Mouse (Mus musculus) gastrocnemius, postnatal 36 days (tissue): ENCODE data around the gene Enox1. TPM values are rescaled to one million over a fixed set of nuclear protein-coding genes. Genes with fewer than 3 reads are reported as not detected.

Experiments used
- DNase-seq, 2 experiments: peaks; one replicate each; pipeline ENCODE4 v3.0.0; 2022
- intact Hi-C: fragments of 180-260 bp; cut with DNase I; formaldehyde crosslinking; loops from one replicate; pipeline ENCODE4 v1.15.1; 2025
- total RNA-seq, 2 experiments: library from RNA; stranded (reverse); gene quantifications; 2 replicates each; pipeline ENCODE4 v1.2.3; 2021

Gene Enox1
- total RNA-seq, 2 experiments from 2014 or later = 0.57 to 0.89 TPM

DNA sequence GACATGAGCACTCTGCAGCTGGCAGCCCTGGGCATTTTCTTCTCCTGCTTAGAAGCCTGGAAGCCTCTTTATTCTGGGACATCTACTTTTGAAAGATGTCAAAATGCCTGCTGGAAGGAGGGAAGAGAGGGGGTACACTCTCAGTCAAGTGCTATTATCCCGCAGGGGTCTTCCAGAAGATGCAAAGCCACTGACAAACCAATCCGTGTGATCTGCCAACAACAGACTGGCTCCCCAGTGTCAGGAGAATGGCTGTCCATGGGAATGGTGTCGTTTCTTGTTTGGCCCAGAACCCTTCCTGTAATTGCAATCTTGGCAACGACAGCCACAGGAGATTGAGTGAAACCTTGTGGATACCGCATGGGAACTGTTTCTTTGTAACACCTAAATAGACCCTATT lies 390.8 kb downstream of the Enox1 start:
- DNase-seq = no peak
- intact Hi-C loops = no loop called here

DNA sequence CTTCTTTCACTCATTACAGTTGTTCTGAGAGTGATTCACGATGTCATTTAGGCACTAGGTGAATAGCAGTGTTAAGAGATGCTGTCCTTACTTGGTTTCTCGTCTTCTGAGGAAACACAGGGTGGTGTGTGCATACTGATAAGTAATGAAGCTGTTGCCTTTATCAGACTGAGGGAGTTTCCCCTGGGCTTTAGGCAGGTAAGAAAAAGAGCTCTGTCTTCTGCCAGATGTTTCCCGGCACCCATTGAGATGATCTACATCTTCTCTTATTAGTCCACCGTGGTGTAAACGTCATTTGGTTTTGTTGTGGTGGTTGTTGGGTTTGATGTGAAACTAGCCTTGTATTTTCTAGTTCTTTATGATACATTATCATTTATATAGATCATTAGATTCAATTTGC lies 392.4 kb downstream of the Enox1 start:
- intact Hi-C loops = no loop called here
- DNase-seq = no peak

DNA sequence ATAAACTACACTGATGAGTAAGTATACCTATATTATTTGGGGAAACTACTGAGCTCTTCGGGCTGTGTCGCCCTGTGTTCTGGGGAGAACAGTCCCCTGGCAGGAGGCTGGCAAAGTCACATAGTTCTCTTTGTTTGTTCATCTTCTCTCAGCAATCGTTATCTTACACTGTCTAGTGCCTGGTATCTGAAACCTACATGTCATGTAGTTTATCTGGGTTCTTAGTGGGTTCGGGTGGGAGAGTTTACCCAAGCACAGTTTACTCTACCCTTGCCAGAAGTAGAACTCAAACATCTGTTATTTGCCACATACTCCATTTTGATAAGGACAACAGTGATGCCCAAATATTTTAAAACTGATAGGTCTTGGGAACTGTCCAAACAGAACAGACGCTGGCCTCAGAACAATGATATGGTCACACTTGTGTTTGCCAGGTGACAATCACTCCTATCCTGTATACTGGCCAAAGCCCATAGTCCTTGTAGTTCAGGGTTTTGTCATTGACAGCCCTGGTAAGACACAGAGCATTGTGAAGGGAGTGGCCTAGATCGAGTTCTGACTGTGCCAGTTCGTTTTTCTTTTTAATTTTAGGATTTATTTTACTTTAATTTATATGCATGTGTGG lies 401.0 kb downstream of the Enox1 start:
- intact Hi-C loops = no loop called here
- no peak for DNase-seq

DNA sequence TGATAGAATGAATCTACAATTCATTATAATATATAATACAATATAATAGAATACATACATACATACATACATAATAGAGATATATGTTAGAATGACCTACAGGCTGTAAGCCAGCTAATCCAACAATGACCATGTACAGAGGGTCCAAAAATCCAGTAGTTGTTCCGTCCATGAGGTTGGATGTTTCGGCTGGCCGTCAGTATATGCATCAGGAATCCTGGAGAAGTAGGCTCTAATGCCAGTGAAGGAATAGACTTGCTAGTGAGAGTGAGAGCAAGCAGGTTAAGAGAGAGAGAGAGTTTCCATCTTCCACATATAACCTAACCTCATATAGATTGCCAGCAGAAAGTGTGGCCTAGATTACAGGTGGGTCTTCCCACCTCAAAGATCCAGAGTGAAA lies 402.3 kb downstream of the Enox1 start:
- intact Hi-C loops = no loop called here
- no peak for DNase-seq

DNA sequence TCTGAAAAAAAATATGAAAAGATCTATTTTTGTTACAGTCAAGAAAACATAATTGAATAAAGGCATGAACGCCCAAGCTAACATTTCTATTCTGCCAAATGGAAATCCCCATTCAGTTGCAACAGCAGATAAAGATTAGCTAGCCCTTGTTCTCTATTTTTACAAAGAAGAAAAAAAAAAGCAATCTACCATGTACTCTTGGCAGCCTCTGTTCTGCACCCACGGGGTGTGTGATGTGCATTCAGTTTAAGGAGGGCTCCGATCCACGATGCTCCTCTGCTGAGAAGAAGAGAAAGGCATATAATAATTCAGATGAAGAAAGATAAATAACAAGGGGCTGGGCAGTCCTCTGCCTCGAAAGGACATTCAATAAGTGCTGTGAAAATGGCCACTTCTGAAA lies 403.2 kb downstream of the Enox1 start:
- intact Hi-C loops = no loop called here
- no peak for DNase-seq

DNA sequence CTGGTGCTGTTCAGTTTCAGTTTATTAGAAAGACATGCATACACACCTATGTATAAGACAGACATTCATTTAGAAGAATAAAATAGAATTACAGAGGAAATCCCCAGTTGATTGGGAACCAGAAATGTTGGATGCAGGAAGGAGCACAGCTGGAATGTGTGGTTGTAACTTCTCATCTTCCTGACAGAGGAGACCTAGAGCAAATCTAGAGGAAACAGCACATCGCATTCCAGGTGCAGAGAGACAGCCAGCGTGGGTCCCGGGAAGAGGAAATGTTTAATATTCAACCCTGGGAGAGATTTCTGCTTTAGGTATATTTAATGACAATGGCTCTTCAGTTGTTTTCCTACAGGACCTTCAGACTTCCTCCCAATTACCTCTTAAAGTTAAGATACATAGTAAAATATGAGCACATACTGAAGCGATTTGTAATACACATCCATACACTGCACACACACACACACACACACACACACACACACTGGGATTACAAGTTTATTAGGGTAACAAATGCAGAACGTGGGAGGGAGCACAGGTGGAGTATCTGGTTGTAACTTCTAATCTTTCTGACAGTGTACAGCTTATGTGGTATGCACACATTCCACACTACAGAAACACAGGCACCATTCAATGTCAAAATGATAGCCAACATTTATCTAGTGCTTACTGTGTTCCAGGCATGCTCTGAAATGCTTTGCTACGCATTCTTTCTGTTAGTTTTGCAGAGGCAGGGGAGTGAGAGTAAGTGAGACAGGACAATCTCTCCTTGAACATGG lies 405.4 kb downstream of the Enox1 start:
- intact Hi-C loops = no loop called here
- no peak for DNase-seq

DNA sequence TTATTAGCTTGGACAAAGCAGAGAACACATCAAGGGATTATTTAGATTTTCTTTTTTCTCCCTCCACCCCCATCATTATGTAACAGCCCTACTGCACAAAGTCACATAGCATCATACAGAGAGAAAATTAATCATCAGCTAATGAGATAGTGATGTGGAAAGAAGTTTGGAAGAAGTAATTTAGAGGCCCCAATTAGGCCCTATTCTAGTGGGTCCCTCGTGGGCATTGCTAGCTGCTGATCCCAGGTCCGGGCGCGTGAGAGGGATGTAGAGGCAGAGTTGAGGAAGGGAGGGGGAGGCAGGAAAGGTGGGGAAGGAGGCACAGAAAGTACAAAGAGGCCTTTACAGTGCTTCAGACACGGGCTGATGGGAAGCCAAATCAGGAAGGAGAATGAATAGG lies 407.4 kb downstream of the Enox1 start:
- intact Hi-C loops = no loop called here
- DNase-seq = no peak

DNA sequence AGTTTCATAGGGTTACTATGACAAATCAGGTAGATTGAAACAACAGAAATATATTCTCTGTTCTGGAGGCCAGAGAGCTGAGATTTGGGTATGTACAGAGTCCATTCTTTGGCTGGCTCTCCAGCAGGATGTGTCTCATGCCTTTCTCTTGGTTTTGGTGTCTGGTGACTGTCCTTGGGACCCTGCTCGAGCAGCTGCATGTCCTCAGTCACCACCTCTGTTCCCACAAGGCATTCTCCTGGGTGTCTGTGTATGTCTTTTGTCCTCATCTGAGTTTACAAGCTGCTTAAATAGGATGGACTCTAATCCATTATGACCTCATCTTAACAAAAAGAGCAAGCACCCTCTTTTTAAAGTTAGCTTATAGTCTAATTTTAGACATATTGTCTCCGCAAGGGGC lies 410.6 kb downstream of the Enox1 start:
- intact Hi-C loops = no loop called here
- no peak for DNase-seq

DNA sequence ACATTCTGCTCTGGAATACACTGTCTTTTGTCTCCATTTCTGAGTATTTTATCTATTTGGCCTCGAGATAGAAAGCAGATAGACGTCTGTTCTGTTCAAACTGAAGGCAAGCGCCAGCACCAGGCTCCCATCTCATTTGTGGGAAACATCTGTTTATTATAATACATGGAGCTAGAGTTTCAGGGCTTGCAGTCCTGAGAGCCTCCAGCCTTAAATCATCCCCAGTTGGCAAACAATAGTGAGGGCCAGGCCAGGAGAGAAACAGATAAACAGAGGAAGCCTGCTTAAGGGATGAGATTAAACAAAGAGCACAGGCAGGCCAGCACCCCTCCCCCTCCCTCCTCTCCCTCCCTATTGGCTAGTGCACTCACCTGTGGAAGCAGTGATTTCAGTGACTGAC lies 417.9 kb downstream of the Enox1 start:
- DNase-seq = no peak
- intact Hi-C loops = no loop called here

DNA sequence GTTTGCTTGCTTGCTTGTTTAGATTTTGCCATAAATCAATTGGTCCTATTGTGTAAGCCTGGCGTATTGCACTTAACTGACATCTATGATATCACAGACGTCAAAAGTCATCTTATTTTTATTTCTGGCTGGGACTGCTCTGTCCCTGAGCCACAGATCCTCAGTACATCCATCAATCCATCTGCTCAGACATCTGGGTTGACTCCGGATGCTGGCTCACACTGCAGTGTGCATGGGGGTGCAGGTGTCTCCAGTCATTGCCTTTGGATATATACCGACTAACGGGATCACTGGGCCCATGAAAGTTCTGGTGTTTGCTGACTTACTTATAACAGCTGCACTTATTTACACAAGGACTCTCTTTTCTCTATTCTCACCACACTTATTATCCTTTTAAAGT lies 419.8 kb downstream of the Enox1 start:
- DNase-seq = no peak
- intact Hi-C loops = no loop called here

DNA sequence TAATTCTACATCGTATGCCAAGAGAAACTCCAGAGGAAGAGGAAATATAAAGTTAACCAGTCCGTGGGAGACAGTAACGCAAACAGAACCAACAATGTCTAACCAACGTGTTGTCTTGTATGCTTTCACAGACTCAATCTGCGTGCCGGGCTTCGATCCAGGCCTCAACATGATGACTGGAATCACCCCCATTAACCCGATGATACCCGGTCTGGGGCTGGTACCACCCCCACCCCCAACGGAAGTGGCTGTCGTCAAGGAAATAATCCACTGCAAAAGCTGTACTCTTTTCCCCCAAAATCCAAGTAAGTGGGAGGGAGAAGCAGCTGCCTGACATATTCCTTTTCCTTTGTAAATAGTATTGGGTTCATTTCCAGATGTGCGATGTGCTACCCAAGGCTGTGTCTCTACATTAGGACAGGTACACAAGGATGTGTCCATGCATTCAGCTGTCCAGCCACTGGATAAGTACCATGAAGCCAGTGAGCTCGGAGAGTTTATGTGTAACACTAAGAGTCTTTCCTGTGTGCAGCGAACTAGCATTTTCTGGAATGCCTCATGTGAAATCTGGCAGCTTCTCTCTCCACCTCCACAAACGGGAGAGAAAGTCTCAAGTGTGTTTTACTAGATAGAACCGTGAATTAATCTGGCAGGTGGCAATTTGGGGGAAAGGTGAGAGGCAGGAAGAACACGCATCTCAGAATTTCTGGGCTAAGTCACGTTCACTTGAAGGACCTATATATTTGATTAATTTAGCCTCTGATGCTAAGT lies 421.1 kb downstream of the Enox1 start:
- intact Hi-C loops = no loop called here
- DNase-seq = no peak

DNA sequence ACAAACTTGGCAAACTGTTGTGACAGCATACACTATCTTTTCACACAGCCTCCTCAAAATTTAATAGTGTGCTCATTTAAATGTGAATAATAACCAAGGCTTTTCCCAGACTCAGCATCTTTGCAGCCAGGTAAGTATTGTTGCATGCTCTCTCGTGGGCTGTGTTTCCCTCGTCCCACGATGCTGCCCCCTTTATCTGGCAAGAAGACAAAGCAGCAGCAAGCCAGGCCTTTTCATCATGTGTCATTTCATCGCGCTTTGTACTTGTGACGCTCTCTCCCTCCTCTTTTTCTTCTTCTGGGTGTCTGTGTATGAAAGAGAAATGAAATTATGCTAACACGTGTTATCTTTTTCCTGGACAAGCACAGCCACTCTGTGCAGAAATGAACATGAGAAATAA lies 421.8 kb downstream of the Enox1 start:
- DNase-seq = no peak
- intact Hi-C loops = no loop called here

DNA sequence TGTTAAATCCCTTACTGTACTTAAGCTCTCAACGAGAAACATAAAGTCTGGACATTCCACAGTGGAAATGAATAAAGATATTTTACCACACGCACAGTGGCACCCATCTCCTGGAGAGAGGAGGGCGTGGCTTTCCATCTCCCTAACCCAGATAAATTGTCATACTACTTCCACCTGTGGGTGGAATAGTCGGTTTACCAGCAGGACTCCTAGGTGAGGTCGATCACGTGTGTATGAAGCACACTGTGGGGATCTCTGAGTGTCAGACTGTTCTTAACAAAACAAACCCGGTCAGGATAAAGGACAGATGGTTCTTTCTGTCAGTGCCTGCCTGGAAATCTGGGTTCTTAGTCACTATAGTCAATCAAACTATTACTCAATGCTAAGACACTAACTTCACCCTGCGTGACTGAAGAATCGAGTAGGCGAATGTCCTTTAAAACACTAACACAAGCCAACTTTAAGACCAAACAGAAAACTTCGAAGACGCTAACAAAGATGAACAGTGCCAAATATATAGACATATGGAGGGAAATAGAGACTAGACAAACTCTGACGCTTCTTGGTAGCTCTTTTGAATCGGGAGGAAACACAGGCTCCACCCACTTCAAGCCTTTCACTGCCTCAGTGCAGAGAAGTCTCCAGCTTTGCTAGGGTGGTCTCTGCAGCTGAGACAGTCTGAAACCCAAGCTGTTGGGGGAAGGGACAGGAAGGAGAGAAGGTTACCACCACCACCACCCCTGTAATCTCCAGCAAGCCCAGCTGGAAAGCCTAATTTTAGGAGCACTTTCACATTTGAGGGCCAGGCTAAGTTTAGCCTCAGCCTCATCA lies 423.8 kb downstream of the Enox1 start:
- intact Hi-C loops = no loop called here
- DNase-seq = no peak

DNA sequence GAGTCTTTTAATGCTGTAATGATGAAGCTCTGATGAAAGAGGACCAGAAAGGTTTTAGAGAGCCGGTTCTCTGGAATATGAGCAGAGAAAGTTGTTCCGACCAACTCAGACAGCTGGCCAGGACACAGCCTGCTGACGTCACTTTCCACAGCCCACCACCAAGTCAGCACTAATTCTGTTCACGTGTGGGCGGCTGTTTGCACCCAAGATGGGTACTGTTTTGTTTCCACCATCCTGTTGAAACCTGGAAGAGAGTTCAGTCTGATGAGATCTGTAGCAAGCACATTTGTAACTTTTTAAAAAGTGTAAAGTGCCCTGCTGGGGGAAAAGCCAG lies 424.3 kb downstream of the Enox1 start:
- intact Hi-C loops = no loop called here
- no peak for DNase-seq

DNA sequence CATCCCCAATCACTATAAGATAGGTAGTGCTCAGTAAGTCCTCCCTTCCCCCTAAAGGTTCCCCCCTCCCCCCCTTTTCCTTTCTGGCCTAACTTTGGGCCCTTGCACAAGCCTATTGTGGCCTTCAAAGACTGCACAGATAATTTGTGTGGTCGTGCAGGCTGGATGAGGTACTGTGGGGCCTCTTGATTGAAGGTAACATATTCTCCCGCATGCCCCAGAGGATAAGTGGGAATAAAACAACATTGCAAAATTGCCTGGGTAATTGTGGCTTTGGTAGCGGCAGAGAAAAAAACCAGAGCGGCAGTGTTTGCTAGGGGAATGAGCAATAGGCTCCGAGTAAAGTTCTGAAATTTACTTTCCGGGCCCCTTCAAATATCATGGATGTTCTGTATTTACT lies 425.1 kb downstream of the Enox1 start:
- no peak for DNase-seq
- intact Hi-C loops = no loop called here

DNA sequence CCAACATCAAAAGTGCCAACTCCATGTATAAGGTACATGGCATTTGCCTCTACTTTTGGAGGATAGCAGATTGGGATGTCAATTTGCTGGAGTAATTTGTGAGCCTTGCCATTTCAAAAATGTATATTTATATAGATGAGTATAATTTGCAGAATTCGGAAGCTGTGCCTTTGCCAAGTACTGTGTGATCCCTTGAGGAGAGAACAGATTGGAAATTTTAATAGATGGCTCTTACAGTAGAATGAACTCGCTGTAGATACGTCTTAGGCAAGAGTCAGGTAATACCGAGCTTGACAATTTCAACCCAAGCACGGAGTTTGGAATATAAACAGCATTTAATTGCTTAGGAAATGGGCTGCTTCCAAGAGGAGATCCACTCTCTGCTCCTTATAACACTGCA lies 427.9 kb downstream of the Enox1 start:
- intact Hi-C loops = no loop called here
- DNase-seq = no peak

DNA sequence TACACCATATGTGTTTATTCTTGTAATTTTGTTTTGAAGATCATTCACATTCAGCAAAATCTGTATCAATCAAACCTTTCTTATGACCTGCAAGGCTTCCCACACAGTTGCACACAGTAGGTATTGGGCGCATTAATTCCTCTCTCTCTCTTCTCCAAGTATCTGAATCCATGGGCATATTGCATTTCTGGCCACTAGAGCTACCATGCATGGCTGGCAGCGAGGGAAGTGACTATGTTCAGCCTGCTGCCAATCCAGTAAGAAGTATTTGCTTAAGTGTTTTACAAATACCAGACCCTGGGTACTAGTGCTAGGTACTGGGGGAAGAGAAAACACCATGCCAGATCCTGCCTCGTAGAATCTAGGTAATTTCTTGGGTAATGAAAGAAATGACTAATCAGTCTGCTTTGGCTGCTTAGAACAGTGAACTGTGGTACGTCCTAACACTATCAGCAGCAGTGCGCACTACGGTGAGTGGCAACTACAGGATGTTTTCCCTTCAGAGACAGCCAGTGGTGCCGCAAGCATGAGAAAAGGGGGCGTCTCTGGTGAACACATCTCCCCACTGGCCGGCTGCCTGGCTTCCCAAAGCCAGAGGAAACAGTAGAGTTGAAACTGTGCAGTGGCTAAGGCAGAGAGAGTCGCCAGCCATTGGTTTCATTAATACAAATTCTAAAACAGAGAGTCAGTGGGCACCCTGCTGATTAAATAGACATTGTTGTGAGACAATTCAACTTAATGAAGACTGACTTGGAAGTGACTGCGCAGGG lies 428.7 kb downstream of the Enox1 start:
- peak in 1 of 2 experiments; percentile 9 for DNase-seq
- intact Hi-C loops = no loop called here

DNA sequence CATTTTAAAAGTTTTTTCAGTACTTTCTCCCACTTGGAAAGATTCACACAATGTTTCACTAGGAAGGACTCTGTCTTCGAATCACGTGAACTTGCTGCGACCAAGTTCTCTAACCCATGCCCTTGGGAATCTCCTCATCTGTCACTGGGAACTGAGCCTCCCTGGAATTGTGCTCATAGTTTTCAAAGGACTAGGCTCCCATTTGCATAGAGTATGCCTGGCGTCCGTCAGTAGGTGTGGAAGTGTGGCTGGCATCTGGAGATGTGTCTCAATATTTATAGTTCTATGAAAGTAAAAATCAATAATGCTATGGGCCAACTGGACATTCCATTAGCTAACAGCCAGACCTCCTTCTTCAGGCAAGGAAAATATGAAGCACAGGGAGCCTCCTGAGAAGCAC lies 429.5 kb downstream of the Enox1 start:
- intact Hi-C loops = no loop called here
- no peak for DNase-seq

DNA sequence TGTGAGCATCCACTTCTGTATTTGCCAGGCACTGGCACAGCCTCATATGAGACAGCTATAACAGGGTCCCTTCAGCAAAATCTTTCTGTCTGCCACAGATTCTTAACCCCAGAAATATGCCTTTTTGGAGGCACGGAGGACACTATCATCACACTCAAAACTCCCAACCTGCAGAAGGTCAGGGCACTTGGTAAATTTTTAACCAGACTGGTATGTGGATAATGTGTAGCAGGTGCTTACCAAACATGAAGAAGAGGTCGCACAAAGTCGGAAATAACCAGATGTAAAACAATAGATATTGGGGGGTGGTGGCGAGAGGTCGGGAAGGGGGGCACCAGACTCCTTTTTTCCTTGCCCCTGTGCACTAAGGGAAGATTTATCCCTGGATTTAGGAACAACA lies 430.6 kb downstream of the Enox1 start:
- DNase-seq = no peak
- intact Hi-C loops = no loop called here

DNA sequence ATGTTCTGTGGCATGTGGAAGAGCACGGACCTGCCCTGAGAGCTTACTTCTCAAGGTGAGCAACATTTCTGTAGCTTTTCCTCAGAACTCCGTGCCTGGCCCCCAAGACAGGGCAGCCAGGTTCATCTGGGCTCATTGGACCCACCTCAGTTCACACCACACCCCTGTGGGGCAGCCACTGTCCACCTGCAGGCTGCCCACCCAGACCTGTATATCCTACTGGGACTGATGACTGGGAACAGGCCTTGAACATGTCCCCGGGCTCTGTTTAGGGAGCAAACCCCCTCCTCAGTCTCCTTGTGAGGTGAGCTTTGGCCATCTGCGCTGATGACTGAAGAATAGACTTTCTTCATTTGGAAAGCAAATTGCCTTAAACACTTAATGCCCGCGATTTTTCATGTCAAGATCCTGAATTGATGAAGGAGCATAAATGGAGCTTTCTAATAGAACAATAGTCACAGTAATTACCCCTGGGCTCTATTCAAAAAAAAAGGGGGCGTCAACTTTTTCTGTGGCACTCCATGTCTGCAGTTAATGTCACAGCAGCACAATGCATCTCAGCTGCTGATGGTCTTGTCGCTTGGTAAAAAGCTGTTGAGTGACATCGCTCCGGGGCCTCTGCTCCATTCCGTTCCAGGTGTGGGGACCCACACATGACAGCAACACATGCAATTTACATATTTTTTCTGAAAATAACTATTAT lies 436.7 kb downstream of the Enox1 start:
- intact Hi-C loops = no loop called here
- no peak for DNase-seq
